Mouse (Mus musculus): ENCODE measurements at regions not wholly inside any gene's neighbourhood (a gene's known extent, or its start where the extent isn't known, plus 50 kb on each side); places are given as distances from the start of the nearest gene placed in this dataset.
"Not testable (repeated sequence)": the region's sequence is repeated elsewhere in the genome, so short reads cannot be mapped to it uniquely, and the experiment has no call there.

DNA sequence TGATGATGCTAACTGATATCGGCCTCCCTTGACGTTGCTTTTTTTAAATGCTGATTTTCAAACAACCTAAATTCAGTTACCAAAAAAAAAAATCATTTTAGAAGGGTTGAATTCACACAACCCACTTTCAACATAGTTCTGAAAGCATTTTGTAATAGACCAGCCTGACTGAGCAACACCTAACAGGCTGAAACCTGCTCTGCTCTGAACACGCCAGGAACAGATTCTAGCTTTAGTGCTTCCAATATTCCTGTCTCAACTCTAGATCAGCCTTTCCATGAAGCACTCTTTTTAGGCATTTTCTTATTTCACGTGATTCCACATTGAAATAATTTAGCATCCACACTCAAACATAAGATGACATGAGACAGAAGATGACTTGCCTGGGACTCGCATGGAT is 789.6 kb upstream of the Pou3f3 start:
- no peak for ATAC-seq
- WGBS = 89% methylated on average over 5 of the region's 5 CpGs
- Histone ChIP-seq H3K27me3 (replicated peaks; ENCODE audit: control insufficient read depth, insufficient read depth, low read length) (no peaks in the 10 kb centered on the region), H3K27ac (ENCODE audit: low read depth, low read length) (no peak overlapping the region), H3K4me2 (ENCODE audit: low read length) (no peak overlapping the region), H3K4me1 (ENCODE audit: control insufficient read depth, insufficient read depth, low read depth, low read length) (no peaks in the 10 kb centered on the region), H3K36me3 (ENCODE audit: control insufficient read depth, insufficient read depth, low read length) (no peaks in the 10 kb centered on the region), H3K4me3 (ENCODE audit: low read length) (no peak overlapping the region), H3K9ac (ENCODE audit: low read depth, low read length) (no peak overlapping the region), H3K9me3 (ENCODE audit: control insufficient read depth, low read length) (no peaks in the 10 kb centered on the region)

DNA sequence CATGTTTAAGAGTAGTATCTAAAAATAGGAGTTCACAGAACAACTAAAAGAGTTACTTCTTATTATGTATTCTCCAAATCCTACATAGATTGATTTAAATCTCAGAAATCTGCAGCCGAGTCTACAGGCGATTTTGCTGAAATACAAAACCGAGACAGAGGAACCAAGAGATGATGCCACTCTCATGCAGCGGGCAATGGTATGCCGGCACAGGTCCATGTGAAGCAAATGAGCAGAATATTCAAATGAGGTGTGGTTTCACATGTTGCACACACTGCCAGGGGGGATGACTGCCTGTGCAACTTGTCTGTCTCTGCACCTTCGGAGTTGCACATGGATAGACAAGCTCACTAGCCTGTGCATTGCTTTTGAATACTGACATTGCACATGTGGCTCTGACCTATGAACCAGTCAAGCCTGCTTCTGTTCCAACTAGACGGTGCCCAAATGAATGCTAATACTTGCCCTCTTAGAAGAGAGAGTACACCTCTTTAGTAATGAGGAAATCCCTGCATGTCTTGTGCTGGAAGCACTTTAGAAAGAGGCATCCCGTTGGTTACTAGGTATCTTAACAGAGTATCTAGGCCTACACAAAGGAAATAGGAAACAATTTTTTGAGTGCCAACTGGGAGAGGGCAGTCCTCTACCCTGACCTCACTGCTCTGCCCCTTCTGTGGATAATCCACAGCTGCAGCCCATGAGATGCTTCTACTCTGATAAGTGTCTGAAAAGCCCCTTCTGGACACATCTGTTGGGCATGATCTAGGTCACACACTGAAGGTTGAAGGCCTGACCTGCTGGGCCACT is 787.4 kb upstream of the Pou3f3 start:
- WGBS = 86% methylated on average over 8 of the region's 8 CpGs

DNA sequence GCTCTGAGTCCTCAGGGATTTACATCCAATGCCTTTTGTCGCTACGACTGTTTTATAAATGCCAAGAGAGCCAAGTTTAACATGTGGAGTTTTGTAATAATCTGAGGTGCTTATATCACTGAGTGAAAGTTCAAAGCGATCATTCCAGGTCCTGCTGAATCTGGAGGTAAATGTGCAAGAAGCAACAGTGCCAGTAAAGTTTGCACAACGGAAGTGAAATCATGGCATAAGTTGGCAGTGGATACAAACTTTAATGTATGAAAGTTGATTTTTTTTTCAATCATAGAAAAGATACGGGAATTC is 786.8 kb upstream of the Pou3f3 start:
- H3K4me1 ChIP-seq (ENCODE audit: control insufficient read depth, insufficient read depth, low read depth, low read length) = no peaks in the 10 kb centered on the region
- H3K27ac ChIP-seq (ENCODE audit: low read depth, low read length) = no peak overlapping the region
- no peak overlapping the region for H3K9ac ChIP-seq (ENCODE audit: low read depth, low read length)
- H3K9me3 ChIP-seq (ENCODE audit: control insufficient read depth, low read length) = no peaks in the 10 kb centered on the region
- 90% methylated on average over 5 of the region's 5 CpGs for WGBS
- H3K27me3 ChIP-seq (replicated peaks; ENCODE audit: control insufficient read depth, insufficient read depth, low read length) = no peaks in the 10 kb centered on the region
- H3K36me3 ChIP-seq (ENCODE audit: control insufficient read depth, insufficient read depth, low read length) = no peaks in the 10 kb centered on the region
- no peak for ATAC-seq
- H3K4me2 ChIP-seq (ENCODE audit: low read length) = no peak overlapping the region
- no peak overlapping the region for H3K4me3 ChIP-seq (ENCODE audit: low read length)

More for the DNA sequence above, 787.4 kb upstream of the Pou3f3 start:
- ATAC-seq = no peak
- H3K4me2 ChIP-seq (ENCODE audit: low read length) = no peak overlapping the region
- no peaks in the 10 kb centered on the region for H3K36me3 ChIP-seq (ENCODE audit: control insufficient read depth, insufficient read depth, low read length)
- H3K4me1 ChIP-seq (ENCODE audit: control insufficient read depth, insufficient read depth, low read depth, low read length) = no peaks in the 10 kb centered on the region
- H3K9ac ChIP-seq (ENCODE audit: low read depth, low read length) = no peak overlapping the region
- H3K27ac ChIP-seq (ENCODE audit: low read depth, low read length) = no peak overlapping the region
- H3K27me3 ChIP-seq (replicated peaks; ENCODE audit: control insufficient read depth, insufficient read depth, low read length) = no peaks in the 10 kb centered on the region
- no peaks in the 10 kb centered on the region for H3K9me3 ChIP-seq (ENCODE audit: control insufficient read depth, low read length)
- H3K4me3 ChIP-seq (ENCODE audit: low read length) = no peak overlapping the region

DNA sequence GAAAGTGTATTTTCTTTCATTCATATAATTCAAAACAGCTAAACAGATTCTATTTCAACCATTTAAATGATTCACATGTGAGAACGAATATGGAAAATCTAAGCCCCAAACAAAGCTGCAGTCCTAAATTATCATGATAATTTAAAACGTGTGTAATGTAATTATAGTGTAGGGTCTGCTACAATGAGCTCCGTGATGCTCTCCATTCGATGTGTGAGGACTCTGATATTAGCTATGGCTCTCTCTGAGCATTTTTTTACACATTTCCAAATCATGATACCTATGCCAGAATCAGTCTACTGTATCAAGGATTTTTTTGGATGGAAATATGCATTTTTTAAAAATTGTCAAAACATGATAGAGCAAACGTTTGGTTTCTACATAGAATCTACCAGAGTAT is 785.8 kb upstream of the Pou3f3 start:
- H3K27me3 ChIP-seq (replicated peaks; ENCODE audit: control insufficient read depth, insufficient read depth, low read length) = no peaks in the 10 kb centered on the region
- 78% methylated on average over 5 of the region's 5 CpGs for WGBS

DNA sequence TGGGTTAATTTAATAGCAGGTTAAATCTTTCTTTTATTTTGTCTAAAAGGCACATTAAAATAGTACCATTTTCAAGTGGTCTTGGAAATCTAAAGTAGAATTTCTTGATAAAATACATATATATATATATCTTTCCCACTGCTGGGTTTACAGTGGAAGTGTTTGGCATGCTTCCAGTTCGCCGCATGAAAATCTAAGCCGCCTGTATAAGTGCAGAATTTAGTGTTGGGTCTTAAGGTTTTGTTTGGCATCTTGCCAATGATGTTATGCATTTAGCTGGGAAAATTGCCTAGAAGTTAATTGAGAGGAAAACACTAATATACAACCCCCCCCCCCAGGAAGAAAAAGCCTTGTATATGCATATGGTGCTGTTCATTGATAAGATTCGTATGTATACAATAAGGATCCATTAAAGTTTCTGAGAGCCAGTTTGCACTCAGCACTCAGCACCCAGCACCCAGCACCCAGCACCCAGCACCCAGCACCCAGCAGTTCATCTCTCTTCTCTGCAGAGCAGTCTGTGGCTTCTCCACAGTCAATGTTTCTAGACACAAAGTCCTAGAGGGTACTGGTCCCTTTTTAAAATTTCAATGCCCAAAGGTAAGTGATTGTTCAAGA is 778.7 kb upstream of the Pou3f3 start:
- no peak overlapping the region for H3K27ac ChIP-seq (ENCODE audit: low read depth, low read length)
- H3K4me3 ChIP-seq (ENCODE audit: low read length) = no peak overlapping the region
- WGBS = 49% methylated on average over 4 of the region's 4 CpGs
- no peak overlapping the region for H3K9ac ChIP-seq (ENCODE audit: low read depth, low read length)
- peak; percentile 48; the same call in 1 of the 2 replicates for ATAC-seq
- H3K36me3 ChIP-seq (ENCODE audit: control insufficient read depth, insufficient read depth, low read length) = no peaks in the 10 kb centered on the region
- no peak overlapping the region for H3K4me2 ChIP-seq (ENCODE audit: low read length)
- H3K9me3 ChIP-seq (ENCODE audit: control insufficient read depth, low read length) = no peaks in the 10 kb centered on the region
- H3K4me1 ChIP-seq (ENCODE audit: control insufficient read depth, insufficient read depth, low read depth, low read length) = no peaks in the 10 kb centered on the region; the same call in 1 of the 2 replicates
- no peaks in the 10 kb centered on the region for H3K27me3 ChIP-seq (replicated peaks; ENCODE audit: control insufficient read depth, insufficient read depth, low read length)

More for the DNA sequence above, 785.8 kb upstream of the Pou3f3 start:
- no peaks in the 10 kb centered on the region for H3K9me3 ChIP-seq (ENCODE audit: control insufficient read depth, low read length)
- H3K27ac ChIP-seq (ENCODE audit: low read depth, low read length) = no peak overlapping the region
- no peaks in the 10 kb centered on the region for H3K4me1 ChIP-seq (ENCODE audit: control insufficient read depth, insufficient read depth, low read depth, low read length)
- no peak overlapping the region for H3K4me3 ChIP-seq (ENCODE audit: low read length)
- ATAC-seq = no peak
- no peak overlapping the region for H3K4me2 ChIP-seq (ENCODE audit: low read length)
- H3K36me3 ChIP-seq (ENCODE audit: control insufficient read depth, insufficient read depth, low read length) = no peaks in the 10 kb centered on the region
- no peak overlapping the region for H3K9ac ChIP-seq (ENCODE audit: low read depth, low read length)

DNA sequence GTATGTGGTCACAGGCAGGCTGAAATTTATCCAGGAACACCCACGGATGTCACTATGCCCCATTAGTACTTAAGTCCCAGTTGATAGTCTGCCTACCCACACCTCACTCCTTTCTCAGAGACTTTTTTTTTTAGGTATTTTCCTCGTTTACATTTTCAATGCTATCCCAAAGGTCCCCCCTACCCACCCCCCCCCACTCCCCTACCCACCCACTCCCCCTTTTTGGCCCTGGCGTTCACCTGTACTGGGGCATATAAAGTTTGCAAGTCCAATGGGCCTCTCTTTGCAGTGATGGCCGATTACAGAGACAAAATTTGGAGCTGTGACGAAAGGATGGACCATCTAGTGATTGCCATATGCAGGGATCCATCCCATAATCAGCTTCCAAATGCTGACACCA is 777.8 kb upstream of the Pou3f3 start:
- not testable (repeated sequence) for H3K9ac ChIP-seq (ENCODE audit: low read depth, low read length); H3K4me1 ChIP-seq (ENCODE audit: control insufficient read depth, insufficient read depth, low read depth, low read length); H3K4me3 ChIP-seq (ENCODE audit: low read length); ATAC-seq; H3K27me3 ChIP-seq (replicated peaks; ENCODE audit: control insufficient read depth, insufficient read depth, low read length); H3K36me3 ChIP-seq (ENCODE audit: control insufficient read depth, insufficient read depth, low read length); H3K4me2 ChIP-seq (ENCODE audit: low read length); H3K27ac ChIP-seq (ENCODE audit: low read depth, low read length); H3K9me3 ChIP-seq (ENCODE audit: control insufficient read depth, low read length)
- whole genome bisulfite sequencing = 89% methylated on average over 5 of the region's 5 CpGs

DNA sequence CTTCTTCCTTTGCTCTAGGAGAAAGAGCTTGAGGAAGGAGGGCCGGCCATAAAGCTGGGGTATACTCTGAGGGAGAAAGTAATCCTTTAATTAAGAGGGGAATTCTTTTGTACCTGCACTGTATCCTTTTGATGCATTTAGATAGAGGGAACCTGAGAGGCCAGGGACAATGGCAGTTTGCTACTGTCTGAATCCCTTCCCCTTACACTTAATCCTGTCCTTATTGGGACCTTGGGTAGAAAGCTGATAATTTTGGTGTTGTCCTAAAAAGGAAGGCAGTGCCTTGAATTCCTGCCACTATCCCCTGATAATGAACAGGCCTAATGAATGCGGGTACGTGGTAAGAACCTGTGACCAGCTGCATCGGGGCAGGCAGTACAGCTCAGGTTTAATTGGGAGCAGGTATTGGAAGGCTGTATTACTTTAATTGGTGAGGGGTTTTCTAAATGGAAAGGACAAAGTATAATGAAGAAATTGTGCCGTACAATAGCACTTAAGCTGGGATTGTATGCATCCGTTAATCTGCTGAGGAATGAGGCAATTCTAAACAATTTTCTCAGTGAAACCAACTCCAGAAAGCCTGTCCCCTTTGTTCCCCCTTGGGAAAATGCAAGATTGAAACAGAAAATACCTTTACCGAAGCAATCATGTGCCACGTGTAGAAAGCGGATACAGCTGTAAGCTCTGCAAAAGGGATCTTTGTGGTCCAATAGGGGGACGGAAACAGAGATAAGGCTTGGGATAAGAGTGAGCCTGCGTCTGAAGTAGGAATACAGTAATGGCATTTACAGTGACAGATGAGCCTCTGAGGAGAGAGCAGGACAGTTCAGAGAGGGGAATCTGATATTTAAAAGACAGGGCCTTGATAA is 776.9 kb upstream of the Pou3f3 start:
- Histone ChIP-seq H3K36me3 (ENCODE audit: control insufficient read depth, insufficient read depth, low read length) (no peaks in the 10 kb centered on the region), H3K27me3 (replicated peaks; ENCODE audit: control insufficient read depth, insufficient read depth, low read length) (no peaks in the 10 kb centered on the region), H3K4me1 (ENCODE audit: control insufficient read depth, insufficient read depth, low read depth, low read length) (no peaks in the 10 kb centered on the region; the same call in 1 of the 2 replicates), H3K4me2 (ENCODE audit: low read length) (no peak overlapping the region), H3K27ac (ENCODE audit: low read depth, low read length) (no peak overlapping the region), H3K9ac (ENCODE audit: low read depth, low read length) (no peak overlapping the region), H3K9me3 (ENCODE audit: control insufficient read depth, low read length) (no peaks in the 10 kb centered on the region), H3K4me3 (ENCODE audit: low read length) (no peak overlapping the region)
- 44% methylated on average over 11 of the region's 11 CpGs for WGBS
- no peak; the same call in 1 of the 2 replicates for ATAC-seq

DNA sequence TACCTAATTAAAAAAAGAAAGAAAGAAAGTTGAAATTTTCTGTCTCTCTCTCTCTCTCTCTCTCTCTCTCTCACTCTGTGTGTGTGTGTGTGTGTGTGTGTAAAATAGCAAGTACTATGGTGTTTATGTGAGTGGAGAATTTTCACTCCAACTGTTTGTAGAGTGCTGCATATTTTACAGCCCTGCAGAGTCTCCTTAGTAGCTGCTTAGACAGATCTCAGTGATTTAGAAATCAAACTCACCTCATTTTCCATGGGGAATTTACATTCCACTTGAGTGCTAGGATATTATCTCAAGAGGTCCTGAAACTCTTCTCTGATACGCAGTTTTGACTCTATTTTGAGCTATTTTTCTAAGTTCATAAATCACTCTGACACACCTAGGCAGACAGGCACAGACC is 761.8 kb upstream of the Pou3f3 start:
- Histone ChIP-seq H3K27me3 (replicated peaks; ENCODE audit: control insufficient read depth, insufficient read depth, low read length) (no peaks in the 10 kb centered on the region), H3K4me2 (ENCODE audit: low read length) (no peak overlapping the region), H3K27ac (ENCODE audit: low read depth, low read length) (no peak overlapping the region), H3K9me3 (ENCODE audit: control insufficient read depth, low read length) (no peaks in the 10 kb centered on the region), H3K4me1 (ENCODE audit: control insufficient read depth, insufficient read depth, low read depth, low read length) (no peaks in the 10 kb centered on the region), H3K36me3 (ENCODE audit: control insufficient read depth, insufficient read depth, low read length) (no peaks in the 10 kb centered on the region), H3K4me3 (ENCODE audit: low read length) (no peak overlapping the region), H3K9ac (ENCODE audit: low read depth, low read length) (no peak overlapping the region)
- WGBS = 83% methylated on average over 1 of the region's 1 CpGs
- no peak for ATAC-seq

DNA sequence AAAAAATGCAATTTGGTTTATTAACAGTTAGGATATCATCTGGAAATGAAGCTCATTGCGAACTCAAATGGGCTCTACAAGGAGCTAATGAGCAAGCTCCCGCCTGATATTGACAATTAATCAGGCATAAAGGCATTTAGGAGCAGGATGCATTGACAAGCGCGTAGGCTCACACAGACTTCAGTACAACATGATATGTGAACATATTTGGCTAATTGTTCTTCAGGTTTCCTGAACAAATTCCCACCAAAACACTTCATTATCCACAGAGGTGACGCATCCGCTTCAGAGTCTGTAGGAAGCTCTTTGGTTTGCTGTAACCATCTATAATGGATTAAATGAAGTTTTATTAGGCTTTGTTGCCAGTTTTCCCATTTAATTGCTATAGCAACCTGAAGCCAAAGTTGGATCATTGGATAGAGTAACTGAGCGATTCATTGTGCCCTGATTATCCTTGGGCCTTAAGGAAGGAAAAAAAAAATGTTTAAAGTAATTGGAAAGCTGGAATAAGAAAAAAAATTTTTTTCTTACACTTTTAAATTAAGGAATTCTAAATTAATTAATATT is 759.6 kb upstream of the Pou3f3 start:
- Histone ChIP-seq H3K27me3 (replicated peaks; ENCODE audit: control insufficient read depth, insufficient read depth, low read length) (no peaks in the 10 kb centered on the region), H3K4me1 (ENCODE audit: control insufficient read depth, insufficient read depth, low read depth, low read length) (no peaks in the 10 kb centered on the region), H3K9ac (ENCODE audit: low read depth, low read length) (no peak overlapping the region), H3K4me3 (ENCODE audit: low read length) (no peak overlapping the region), H3K27ac (ENCODE audit: low read depth, low read length) (no peak overlapping the region), H3K9me3 (ENCODE audit: control insufficient read depth, low read length) (no peaks in the 10 kb centered on the region), H3K36me3 (ENCODE audit: control insufficient read depth, insufficient read depth, low read length) (no peaks in the 10 kb centered on the region), H3K4me2 (ENCODE audit: low read length) (no peak overlapping the region)
- WGBS = 52% methylated on average over 7 of the region's 7 CpGs
- ATAC-seq = 0 out of 2 replicates have a peak, but pooled peaks have one; percentile 6
